ENCODE assay signal across 28 mouse cellular contexts in the genomic region with DNA sequence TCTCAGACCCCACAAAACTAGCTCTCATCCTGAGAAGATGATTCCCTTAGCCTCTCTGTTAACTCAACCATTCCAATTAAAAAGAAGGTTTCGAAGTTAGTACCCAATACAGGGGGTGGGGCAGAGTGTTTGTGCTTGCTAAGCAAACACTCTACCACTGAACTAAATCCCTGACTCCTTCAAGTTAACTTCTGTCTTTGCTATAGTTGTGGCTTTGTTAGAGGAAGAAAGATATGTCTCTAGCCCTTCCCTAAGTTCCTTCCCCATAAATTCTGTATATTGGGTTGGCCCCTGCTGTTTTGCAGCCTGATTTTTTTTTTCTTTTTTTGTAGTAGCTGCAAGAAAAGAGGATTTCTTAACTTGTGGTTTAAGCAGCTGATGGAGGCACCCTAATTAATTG.
DNase-seq lines count a peak whose midpoint lies in the region; ATAC-seq and TF ChIP-seq lines count a peak whose summit lies in the region.
"Had no signal": no experiment of that assay in that cellular context is flagged by ENCODE, and none has a peak within 500 bp of the region (broad histone marks: within the 10 kb centered on the region; RNA-seq: fewer than 3 reads in every experiment).

No protein-coding gene starts in this region.

- DNase-seq in heart, adult 11 months: peak; percentile 79
- DNase-seq in heart, postnatal 10 days: no peak
- peak; percentile 48 for DNase-seq in lung, postnatal 0 days (ENCODE audit: low spot score)
- no peak for DNase-seq in lung, adult 2 months
- no peak for DNase-seq in frontal cortex, adult 2 months (ENCODE audit: extremely low spot score in 1 of 2, low spot score in 1 of 2)
- DNase-seq: adrenal gland, postnatal 36 days; cerebellum, adult 18-20 months; cerebellum, postnatal 14 days; heart, adult 18-20 months; kidney, adult 11 months; kidney, postnatal 36 days; layer of hippocampus, postnatal 36 days; right cerebral cortex, adult 18-20 months had no signal

- intact Hi-C loops in heart, postnatal 10 days (cut with DNase I): no loop called here

- 0 out of 2 replicates have a peak overlapping the region, but pooled peaks have one; percentile 60 for H3K27ac ChIP-seq in lung, postnatal 0 days (ENCODE audit: low read length)
- H3K27ac ChIP-seq in brown adipose tissue, adult 24 weeks (replicated peaks; ENCODE audit: low read depth, low read length): peak overlapping the region; percentile 42; the same call in 1 of the 2 replicates
- H3K27ac ChIP-seq: embryonic facial prominence, embryonic 12.5 days; forebrain, embryonic 12.5 days; hindbrain, embryonic 13.5 days; kidney, embryonic 15.5 days; limb, embryonic 13.5 days; liver, embryonic 14.5 days; midbrain, embryonic 15.5 days had no signal

- H3K9ac ChIP-seq in lung, postnatal 0 days (replicated peaks; ENCODE audit: low read depth): no peak overlapping the region
- H3K9ac ChIP-seq: embryonic facial prominence, embryonic 12.5 days; forebrain, embryonic 12.5 days; heart, embryonic 13.5 days; hindbrain, embryonic 13.5 days; kidney, embryonic 15.5 days; limb, embryonic 13.5 days; liver, embryonic 14.5 days; midbrain, embryonic 15.5 days had no signal

- WGBS in lung, postnatal 0 days: 61% methylated on average over 1 of the region's 1 CpGs
- WGBS in lung, adult 2 months: 59% methylated on average over 1 of the region's 1 CpGs

- H3K9me3 ChIP-seq in lung, postnatal 0 days (ENCODE audit: low read length): no peaks in the 10 kb centered on the region
- H3K9me3 ChIP-seq: embryonic facial prominence, embryonic 12.5 days; forebrain, embryonic 12.5 days; heart, embryonic 13.5 days; hindbrain, embryonic 13.5 days; kidney, embryonic 15.5 days; limb, embryonic 13.5 days; megakaryocyte, embryonic 14.5 days; midbrain, embryonic 15.5 days had no signal

- no peak for TF ChIP-seq POLR2A in lung, adult 2 months (IDR thresholded peaks at IDR 0.05; ENCODE audit: borderline replicate concordance, extremely low read depth, low read depth, low read length)

- no peaks in the 10 kb centered on the region for H3K27me3 ChIP-seq in lung, postnatal 0 days (replicated peaks; ENCODE audit: insufficient read depth, low read length)
- H3K27me3 ChIP-seq: embryonic facial prominence, embryonic 12.5 days; forebrain, embryonic 12.5 days; heart, embryonic 13.5 days; hindbrain, embryonic 13.5 days; kidney, embryonic 15.5 days; limb, embryonic 13.5 days; megakaryocyte, embryonic 14.5 days; midbrain, embryonic 15.5 days; Patski had no signal

- no peak overlapping the region for H3K4me3 ChIP-seq in lung, postnatal 0 days (ENCODE audit: low read depth, low read length)
- no peak overlapping the region for H3K4me3 ChIP-seq in lung, adult 2 months (replicated peaks; ENCODE audit: extremely low read depth, low read depth, low read length)
- H3K4me3 ChIP-seq in brown adipose tissue, adult 24 weeks (ENCODE audit: insufficient read depth, low read depth, low read length): no peak overlapping the region
- H3K4me3 ChIP-seq: embryonic facial prominence, embryonic 12.5 days; erythroblast, embryonic 14.5 days; forebrain, embryonic 12.5 days; heart, embryonic 13.5 days; hindbrain, embryonic 13.5 days; kidney, embryonic 15.5 days; limb, embryonic 13.5 days; megakaryocyte, embryonic 14.5 days; midbrain, embryonic 15.5 days; myocyte had no signal

- no peaks in the 10 kb centered on the region for H3K36me3 ChIP-seq in lung, postnatal 0 days (ENCODE audit: insufficient read depth, low read length)
- H3K36me3 ChIP-seq: embryonic facial prominence, embryonic 12.5 days; forebrain, embryonic 12.5 days; heart, embryonic 13.5 days; hindbrain, embryonic 13.5 days; kidney, embryonic 15.5 days; limb, embryonic 13.5 days; midbrain, embryonic 15.5 days had no signal

- peaks cover 23% of the 10 kb centered on the region; the same call in 1 of the 2 replicates for H3K4me1 ChIP-seq in lung, postnatal 0 days (ENCODE audit: insufficient read depth, low read depth, low read length)
- H3K4me1 ChIP-seq in lung, adult 2 months (ENCODE audit: control insufficient read depth, insufficient read depth, low read length): peaks cover 36% of the 10 kb centered on the region
- H3K4me1 ChIP-seq in brown adipose tissue, adult 24 weeks (ENCODE audit: control insufficient read depth, insufficient read depth, insufficient read length, low read length): peaks cover 24% of the 10 kb centered on the region
- H3K4me1 ChIP-seq: embryonic facial prominence, embryonic 12.5 days; midbrain, embryonic 15.5 days had no signal

- ATAC-seq in lung, postnatal 0 days: no peak
- peak; percentile 36 for ATAC-seq in megakaryocyte progenitor cell, adult 5-6 weeks (replicated peaks; ENCODE audit: poor library complexity)
- no peak for ATAC-seq in CD4-positive, CD25-positive, alpha-beta regulatory T cell, adult 4 months
- ATAC-seq: midbrain, embryonic 15.5 days; Patski had no signal

- no peak for TF ChIP-seq CTCF in lung, postnatal 0 days (IDR thresholded peaks at IDR 0.05)
- no peak for TF ChIP-seq CTCF in lung, adult 2 months (IDR thresholded peaks at IDR 0.05; ENCODE audit: insufficient read depth, low read length)

- no peak overlapping the region for H3K4me2 ChIP-seq in lung, postnatal 0 days (replicated peaks; ENCODE audit: low read depth, low read length)
- H3K4me2 ChIP-seq: embryonic facial prominence, embryonic 12.5 days; forebrain, embryonic 12.5 days; heart, embryonic 13.5 days; hindbrain, embryonic 13.5 days; kidney, embryonic 15.5 days; limb, embryonic 13.5 days; midbrain, embryonic 15.5 days had no signal

- peak; percentile 16; the same call in 1 of the 2 replicates for TF ChIP-seq EP300 in lung, postnatal 0 days (IDR thresholded peaks at IDR 0.05)

Comparison
In these comparisons a context has a peak if more than half of its experiments do, and no peak if none do; other contexts are left out.
1. DNase-seq: peak in heart, adult 11 months (single experiment) and lung, postnatal 0 days (single experiment); none in heart, postnatal 10 days (0 of 2), lung, adult 2 months (single experiment) and frontal cortex, adult 2 months (0 of 2).